Mouse (Mus musculus) spleen, postnatal 4 days (tissue): Measurements from ENCODE around the gene Prkrip1.
A peak's percentile ranks its signal among the peaks of the same experiment; 100 is the strongest.

ENCODE experiments used
- DNase-seq, 2 experiments: peaks; one replicate each; pipeline ENCODE4 v3.0.0; 2022; ENCODE audit warnings: low spot score in 2 of 2

Prkrip1 gene

GRCm38 (mm10) chr5:136211341-136212102 lies 12.8 kb upstream of the Prkrip1 start:
- peak in 1 of 2 experiments; percentile 55 for DNase-seq

DNA sequence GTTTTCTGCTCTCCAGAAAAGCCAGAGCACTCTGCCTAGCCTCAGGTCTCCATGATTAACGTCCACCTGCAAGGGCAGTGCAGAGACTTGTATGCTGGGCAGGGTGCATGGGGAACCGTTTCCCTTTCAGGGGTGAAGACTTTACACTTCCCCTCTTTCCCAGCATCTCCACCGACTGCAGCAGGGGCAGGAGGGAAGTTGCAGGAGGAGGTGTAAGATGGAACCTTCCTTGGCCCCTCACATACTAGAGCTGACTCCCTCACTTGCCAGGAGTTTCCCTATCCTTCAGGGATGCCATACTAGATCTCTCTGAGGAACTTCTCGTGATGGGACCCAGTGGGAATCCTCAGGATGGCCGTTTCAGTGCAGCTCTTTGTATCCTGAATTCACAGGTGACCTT lies 11.8 kb upstream of the Prkrip1 start:
- DNase-seq: peak in 1 of 2 experiments; percentile 54

DNA sequence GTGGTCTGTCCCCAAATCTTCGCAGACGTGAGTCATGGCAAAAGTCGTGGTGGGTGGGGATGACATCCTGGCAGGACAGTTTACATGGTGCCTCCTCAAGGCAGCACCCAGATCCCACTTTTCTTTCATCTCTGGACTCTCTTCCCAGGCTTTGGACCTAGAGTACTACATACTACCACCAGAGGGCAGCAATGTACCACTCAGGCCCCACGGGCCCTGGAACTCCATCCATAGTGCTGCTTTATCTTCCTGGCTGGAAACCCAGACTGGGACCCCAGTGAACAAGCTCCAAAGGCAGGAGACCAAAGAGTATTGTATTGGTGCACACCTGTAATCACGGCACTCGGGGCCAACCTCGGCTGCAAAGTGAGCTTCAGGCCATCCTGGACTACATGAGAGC lies 3.1 kb upstream of the Prkrip1 start:
- peak; percentile 49 to 76 for DNase-seq

DNA sequence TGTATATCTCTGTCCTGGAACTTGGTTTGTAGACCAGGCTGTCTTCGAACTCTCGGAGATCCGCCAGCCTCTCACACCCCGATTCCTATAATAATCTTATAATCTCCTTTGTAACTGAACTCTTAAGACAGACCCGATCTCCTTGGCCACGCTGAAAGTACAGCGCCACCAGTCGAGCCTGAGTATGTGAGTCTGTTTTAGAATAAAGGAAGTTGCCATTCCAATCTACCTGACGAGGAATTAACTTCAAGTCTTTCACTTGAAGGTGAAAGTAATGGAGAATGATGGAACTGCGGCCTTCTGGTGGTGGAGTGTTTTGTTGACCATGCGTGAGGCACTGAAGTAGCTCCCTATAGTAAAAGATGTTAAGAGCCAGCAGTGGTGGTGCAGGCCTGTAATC lies 763 bp upstream of the Prkrip1 start:
- no peak for DNase-seq

DNA sequence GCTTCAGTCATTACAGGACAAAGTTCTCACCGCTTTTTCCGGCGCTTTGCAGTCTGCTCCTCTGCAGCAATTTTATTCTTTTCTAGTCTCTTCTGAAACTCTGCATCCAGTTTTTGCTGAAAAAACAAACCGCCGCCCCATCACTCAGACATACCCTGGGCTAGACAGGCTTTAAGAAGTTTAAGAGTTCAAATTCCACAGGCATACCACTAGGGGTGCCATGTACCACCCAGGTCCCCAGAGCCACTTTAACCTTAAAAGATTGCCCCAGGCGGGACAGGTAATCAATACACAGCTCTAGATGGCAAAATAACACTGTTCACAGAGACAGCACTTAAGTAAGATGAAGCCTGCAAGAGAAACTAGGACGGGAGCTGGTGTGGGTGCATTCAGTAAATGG lies 6.9 kb downstream of the Prkrip1 start:
- no peak for DNase-seq

- DNase-seq: peak; percentile 54 to 72
Measured at GRCm38 (mm10) chr5:136186723-136187122, 12.0 kb downstream of the Prkrip1 start.

- no peak for DNase-seq
Measured at GRCm38 (mm10) chr5:136183766-136184165, 15.0 kb downstream of the Prkrip1 start.

- no peak for DNase-seq
Measured at GRCm38 (mm10) chr5:136182830-136183229, 15.9 kb downstream of the Prkrip1 start.

- DNase-seq: no peak
Measured at GRCm38 (mm10) chr5:136182049-136182448, 16.7 kb downstream of the Prkrip1 start.

- DNase-seq: no peak
Measured at GRCm38 (mm10) chr5:136181197-136181596, 17.6 kb downstream of the Prkrip1 start.

GRCm38 (mm10) chr5:136179594-136179993 lies 19.2 kb downstream of the Prkrip1 start:
- no peak for DNase-seq

- DNase-seq: no peak
Measured at GRCm38 (mm10) chr5:136173606-136174463, 24.9 kb downstream of the Prkrip1 start.

DNA sequence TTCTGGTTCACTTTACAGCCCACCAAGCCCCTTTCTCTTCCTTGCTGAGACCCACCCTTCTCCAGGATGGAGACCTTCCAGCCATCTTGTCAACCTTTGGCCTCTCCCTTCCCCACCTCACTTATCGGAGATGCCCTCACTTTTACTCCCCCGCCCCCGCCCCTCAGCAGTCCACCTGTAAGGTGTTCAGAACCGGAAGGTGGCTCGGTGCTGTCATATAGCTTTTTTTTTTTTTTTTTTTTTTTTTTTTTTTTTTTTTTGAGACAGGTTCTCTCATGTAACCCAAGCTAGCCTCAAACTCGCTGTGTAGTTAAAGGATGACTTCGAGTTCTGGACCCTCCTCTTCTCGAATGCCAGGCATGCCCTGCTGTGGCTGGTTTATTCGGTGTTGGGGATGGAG lies 25.8 kb downstream of the Prkrip1 start:
- DNase-seq: no peak

DNA sequence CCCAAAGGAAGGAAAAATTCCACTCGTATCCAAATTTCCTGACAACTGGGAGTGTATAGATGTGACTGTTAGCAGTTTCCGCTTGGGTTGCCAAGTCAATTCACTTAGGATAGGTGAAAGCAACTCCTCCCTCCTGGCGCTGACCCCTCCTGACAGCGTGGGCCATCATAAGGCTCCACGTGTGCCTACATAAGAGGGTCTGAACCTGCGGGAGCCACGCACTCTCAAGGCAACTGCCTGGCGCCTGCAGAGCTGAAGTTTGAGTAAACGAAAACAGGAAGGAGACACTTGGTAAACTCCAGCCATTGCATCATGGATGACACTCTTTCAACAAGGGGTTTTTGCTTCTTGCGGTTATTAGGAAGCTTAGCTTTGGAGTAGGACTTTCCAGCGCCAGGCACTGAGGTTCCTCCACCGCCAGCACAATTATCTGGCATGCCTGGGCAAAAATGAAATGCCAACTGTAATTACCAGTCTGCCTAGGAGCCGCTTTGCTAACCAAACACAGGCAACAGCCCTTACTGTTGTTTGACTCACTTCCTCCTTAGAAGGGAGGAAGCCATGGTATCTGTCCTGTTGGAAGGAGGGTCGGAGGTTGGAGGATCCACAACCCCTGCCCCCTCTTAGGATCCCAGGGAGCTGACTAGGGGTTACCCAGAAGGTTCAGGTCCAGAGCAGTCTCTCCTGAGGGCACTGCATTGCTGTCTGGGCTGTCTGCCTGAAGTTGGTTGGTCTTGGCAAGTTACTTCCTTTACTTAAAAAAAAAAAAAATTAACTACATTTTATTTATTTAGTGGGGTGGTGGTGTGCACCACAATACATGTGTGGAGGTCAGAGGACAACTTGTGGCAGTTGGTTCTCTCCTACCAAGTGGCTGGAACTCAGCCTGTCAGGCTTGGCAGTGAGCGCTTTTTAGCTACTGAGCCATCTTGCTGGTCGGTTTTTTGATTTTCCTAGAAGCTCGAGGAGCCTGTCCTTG lies 27.1 kb downstream of the Prkrip1 start:
- DNase-seq: peak; percentile 33 to 72

- peak; percentile 84 to 90 for DNase-seq
Measured at GRCm38 (mm10) chr5:136170512-136171362, 28.0 kb downstream of the Prkrip1 start, which contains the start of gene Orai2. TSS of gene Orai2 (minus strand) at chr5:136170713.

GRCm38 (mm10) chr5:136169626-136170511 lies 28.9 kb downstream of the Prkrip1 start:
- peak; percentile 51 to 74 for DNase-seq

GRCm38 (mm10) chr5:136168071-136168470 lies 30.7 kb downstream of the Prkrip1 start:
- DNase-seq: no peak

DNA sequence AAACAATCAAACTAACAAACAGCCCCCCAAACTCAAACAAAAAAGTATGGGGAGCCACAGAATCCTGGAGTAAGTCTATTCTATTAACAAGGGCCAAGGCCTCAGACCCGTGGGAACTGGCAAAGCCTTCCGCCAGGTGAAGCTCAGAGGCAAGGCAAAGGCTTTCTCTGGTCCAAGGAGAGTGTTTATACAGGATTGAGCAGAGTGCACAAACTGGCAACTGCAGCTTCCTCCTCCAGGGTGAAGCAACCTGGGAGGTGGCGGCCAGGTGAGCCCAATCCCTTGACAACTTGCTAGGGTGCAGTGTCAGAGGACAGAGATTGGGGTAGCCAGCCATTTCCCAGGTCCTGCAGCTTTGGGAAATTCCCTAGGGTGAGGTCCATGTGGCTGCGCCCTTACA lies 31.5 kb downstream of the Prkrip1 start:
- no peak for DNase-seq

DNA sequence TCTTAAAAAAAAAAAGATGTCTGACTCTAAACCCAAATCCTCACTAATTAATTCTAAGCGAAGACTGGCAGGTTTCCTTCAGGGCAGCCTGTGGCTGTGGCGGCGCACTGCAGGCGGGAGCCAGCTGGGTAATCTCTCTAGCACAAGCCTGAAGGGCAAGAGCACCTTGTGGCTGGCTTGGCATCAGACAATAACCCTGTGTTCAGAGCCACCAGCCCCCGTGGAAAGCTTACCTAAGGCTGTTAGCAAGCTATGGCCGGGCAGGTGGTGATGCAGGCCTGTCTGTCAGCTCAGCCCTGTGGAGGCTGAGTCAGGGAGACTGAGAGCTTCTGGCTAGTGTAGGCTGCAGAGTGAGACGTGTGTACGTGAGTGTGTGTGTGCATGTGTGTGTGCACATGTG lies 33.5 kb downstream of the Prkrip1 start:
- no peak for DNase-seq
